Mouse (Mus musculus) frontal cortex, postnatal 14 days (tissue): Measurements from ENCODE around the gene Unc45a.

Source experiments
- DNase-seq, 2 experiments: peaks; one replicate each; pipeline ENCODE4 v3.0.0; 2022; ENCODE audit warnings: low spot score in 2 of 2

Unc45a gene

DNA sequence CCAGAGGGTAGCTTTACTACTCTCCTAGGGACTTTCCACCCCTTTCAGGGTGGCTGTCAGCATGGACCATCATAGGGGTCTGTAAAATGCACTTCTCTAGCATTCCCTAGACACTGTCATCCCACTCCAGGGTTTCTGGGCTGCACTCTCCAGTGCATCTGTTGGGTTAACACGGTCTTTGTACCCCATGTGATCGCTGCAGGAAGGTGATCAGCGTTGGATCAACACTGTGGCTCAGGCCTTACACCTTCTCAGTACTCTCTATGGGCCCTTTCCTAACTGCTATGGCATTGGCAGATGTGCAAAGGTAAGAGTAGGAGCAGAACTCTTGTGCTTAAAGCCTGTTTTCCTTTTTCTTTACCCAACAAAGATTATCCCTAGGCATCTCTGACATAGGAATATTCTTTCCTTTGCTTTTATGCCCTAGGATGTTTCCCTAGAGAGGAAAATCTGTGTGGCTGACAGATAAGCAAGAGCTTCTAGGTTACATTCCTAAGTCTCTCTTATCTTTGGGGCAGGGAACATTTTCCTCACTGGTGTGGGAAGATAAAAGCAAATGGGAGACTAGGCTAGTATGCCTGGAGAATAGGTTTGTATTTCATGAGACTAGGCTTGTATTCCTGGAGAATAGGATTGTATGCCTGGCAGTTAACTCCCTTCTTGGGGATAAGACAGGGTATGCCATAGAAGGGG, 57.4 kb downstream of the Unc45a start:
- no peak for DNase-seq

DNA sequence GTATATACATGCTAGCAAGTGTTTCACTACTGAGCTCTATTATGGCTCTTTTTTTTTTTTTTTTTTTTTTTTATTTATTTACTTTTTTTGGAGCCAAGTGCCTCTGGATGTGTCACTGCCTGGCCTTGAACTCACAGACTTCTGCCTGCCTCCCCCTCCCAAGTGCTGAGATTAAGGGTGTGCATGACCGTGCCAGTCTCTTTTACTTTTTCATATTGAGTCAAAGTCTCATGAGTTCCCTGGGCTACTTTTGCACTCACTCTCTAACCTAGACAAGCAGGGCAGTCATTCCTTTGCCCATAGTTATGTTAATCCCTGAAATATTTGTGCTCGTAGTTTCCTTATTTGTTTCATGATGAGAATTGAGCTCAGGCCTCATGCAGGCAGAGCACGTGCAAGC, 59.2 kb downstream of the Unc45a start:
- DNase-seq: no peak

DNA sequence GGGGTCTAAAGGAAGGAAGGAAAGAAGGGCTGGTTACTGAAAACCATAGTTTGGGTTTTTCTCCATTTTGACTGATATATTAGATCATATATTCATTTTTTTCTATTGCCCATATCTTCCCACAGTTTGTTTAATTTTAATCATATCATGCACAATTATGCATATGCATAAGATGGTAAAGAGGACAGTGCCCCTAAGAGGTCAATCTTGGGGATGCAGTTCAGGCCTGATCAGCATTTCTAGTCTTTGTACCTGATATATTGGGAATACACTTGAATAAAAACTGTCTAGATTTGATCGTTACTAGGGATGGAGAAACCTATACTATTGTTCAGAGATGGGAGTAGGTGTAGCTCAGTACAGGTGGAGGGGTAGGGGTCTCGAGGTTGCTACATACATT, 59.8 kb downstream of the Unc45a start:
- no peak for DNase-seq

DNA sequence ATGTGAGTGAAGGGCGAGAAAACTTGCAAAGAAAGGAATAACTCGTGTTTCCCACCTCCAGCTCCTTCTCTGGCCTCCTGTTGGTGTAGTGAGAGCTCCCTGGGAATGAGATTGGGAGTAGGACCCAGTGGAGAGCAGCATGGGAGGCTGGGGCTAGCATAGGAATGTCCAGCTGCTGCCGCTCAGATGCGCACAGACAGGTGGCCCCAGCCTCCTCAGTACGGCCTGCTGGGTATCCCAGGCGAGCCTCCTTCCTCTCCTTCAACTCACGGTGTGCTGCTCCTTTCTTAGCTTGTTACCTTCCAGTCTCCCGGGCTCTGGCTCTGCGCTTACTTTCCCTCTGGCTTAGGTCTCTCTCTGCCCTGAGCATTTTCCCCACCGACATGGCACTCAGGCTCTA, 60.8 kb downstream of the Unc45a start:
- no peak for DNase-seq

DNA sequence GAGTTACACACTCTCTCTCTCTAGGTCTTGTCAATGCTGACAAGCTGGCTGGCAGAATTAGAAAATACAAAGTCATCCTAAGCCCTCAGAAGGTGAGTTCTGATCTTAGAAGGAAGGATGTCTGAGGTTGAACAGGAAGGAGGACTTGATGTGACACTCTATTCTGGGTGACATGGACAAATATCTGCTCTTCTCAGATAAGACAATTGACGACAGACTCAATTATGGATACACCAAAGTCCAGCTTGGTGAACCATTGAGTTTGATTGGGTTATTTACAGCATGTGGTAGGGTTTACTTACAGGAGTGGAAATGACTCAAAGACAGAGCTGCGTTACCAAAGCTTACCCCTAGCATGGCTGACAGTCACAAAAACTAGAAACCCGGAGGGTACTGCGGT, 64.4 kb downstream of the Unc45a start:
- DNase-seq: no peak
